Mouse (Mus musculus): ENCODE measurements around the gene Qsox1. TPM values are rescaled to one million over a fixed set of nuclear protein-coding genes. Genes with fewer than 3 reads are reported as not detected.

Gene Qsox1
- polyA plus RNA-seq, 1 experiment: 113 TPM

- TF ChIP-seq POLR2A (IDR thresholded peaks at IDR 0.05; ENCODE audit: control insufficient read depth, low read depth, low read length) (no peak), CTCF (IDR thresholded peaks at IDR 0.05; ENCODE audit: control insufficient read depth, insufficient read depth, insufficient replicate concordance, low read depth, low read length) (peak; percentile 10; the same call in 1 of the 2 replicates)
- peak overlapping the region; percentile 96 for H3K27ac ChIP-seq (ENCODE audit: control insufficient read depth, insufficient read depth, low read depth, low read length)
- no peaks in the 10 kb centered on the region; the same call in none of the 2 replicates for H3K36me3 ChIP-seq (ENCODE audit: control insufficient read depth, insufficient read depth, low read length)
- H3K4me3 ChIP-seq (ENCODE audit: control insufficient read depth, low read depth, low read length): peak overlapping the region; percentile 93
- H3K4me1 ChIP-seq (ENCODE audit: control insufficient read depth, insufficient read depth, low read length): peaks cover 9% of the 10 kb centered on the region
- H3K27me3 ChIP-seq (ENCODE audit: control insufficient read depth, insufficient read depth, low read length): no peaks in the 10 kb centered on the region
Measured at GRCm38 (mm10) chr1:155811995-155812580, 601 bp downstream of the Qsox1 start.

GRCm38 (mm10) chr1:155810616-155811015 lies 2.1 kb downstream of the Qsox1 start:
- H3K4me3 ChIP-seq (ENCODE audit: control insufficient read depth, low read depth, low read length): peak overlapping the region; percentile 35; the same call in 1 of the 2 replicates
- TF ChIP-seq POLR2A (IDR thresholded peaks at IDR 0.05; ENCODE audit: control insufficient read depth, low read depth, low read length) (no peak), CTCF (IDR thresholded peaks at IDR 0.05; ENCODE audit: control insufficient read depth, insufficient read depth, insufficient replicate concordance, low read depth, low read length) (no peak)
- no peak overlapping the region for H3K27ac ChIP-seq (ENCODE audit: control insufficient read depth, insufficient read depth, low read depth, low read length)

GRCm38 (mm10) chr1:155809706-155810442 lies 2.8 kb downstream of the Qsox1 start:
- no peak overlapping the region for H3K27ac ChIP-seq (ENCODE audit: control insufficient read depth, insufficient read depth, low read depth, low read length)
- peaks cover 9% of the 10 kb centered on the region for H3K4me1 ChIP-seq (ENCODE audit: control insufficient read depth, insufficient read depth, low read length)
- H3K36me3 ChIP-seq (ENCODE audit: control insufficient read depth, insufficient read depth, low read length): no peaks in the 10 kb centered on the region; the same call in none of the 2 replicates
- no peaks in the 10 kb centered on the region for H3K27me3 ChIP-seq (ENCODE audit: control insufficient read depth, insufficient read depth, low read length)
- no peak for TF ChIP-seq CTCF (IDR thresholded peaks at IDR 0.05; ENCODE audit: control insufficient read depth, insufficient read depth, insufficient replicate concordance, low read depth, low read length)
- no peak for TF ChIP-seq POLR2A (IDR thresholded peaks at IDR 0.05; ENCODE audit: control insufficient read depth, low read depth, low read length)
- H3K4me3 ChIP-seq (ENCODE audit: control insufficient read depth, low read depth, low read length): peak overlapping the region; percentile 16; the same call in 1 of the 2 replicates

More at GRCm38 (mm10) chr1:155810616-155811015, 2.1 kb downstream of the Qsox1 start:
- H3K36me3 ChIP-seq (ENCODE audit: control insufficient read depth, insufficient read depth, low read length): no peaks in the 10 kb centered on the region; the same call in none of the 2 replicates
- no peaks in the 10 kb centered on the region for H3K27me3 ChIP-seq (ENCODE audit: control insufficient read depth, insufficient read depth, low read length)
- peaks cover 9% of the 10 kb centered on the region for H3K4me1 ChIP-seq (ENCODE audit: control insufficient read depth, insufficient read depth, low read length)

GRCm38 (mm10) chr1:155808261-155808660 lies 4.4 kb downstream of the Qsox1 start:
- Histone ChIP-seq H3K4me3 (ENCODE audit: control insufficient read depth, low read depth, low read length) (no peak overlapping the region), H3K36me3 (ENCODE audit: control insufficient read depth, insufficient read depth, low read length) (no peaks in the 10 kb centered on the region; the same call in none of the 2 replicates), H3K27ac (ENCODE audit: control insufficient read depth, insufficient read depth, low read depth, low read length) (no peak overlapping the region), H3K4me1 (ENCODE audit: control insufficient read depth, insufficient read depth, low read length) (peaks cover 7% of the 10 kb centered on the region), H3K27me3 (ENCODE audit: control insufficient read depth, insufficient read depth, low read length) (no peaks in the 10 kb centered on the region)
- TF ChIP-seq POLR2A (IDR thresholded peaks at IDR 0.05; ENCODE audit: control insufficient read depth, low read depth, low read length): no peak
- no peak for TF ChIP-seq CTCF (IDR thresholded peaks at IDR 0.05; ENCODE audit: control insufficient read depth, insufficient read depth, insufficient replicate concordance, low read depth, low read length)

GRCm38 (mm10) chr1:155805607-155806006 lies 7.1 kb downstream of the Qsox1 start:
- H3K36me3 ChIP-seq (ENCODE audit: control insufficient read depth, insufficient read depth, low read length): peaks cover 2% of the 10 kb centered on the region
- H3K27me3 ChIP-seq (ENCODE audit: control insufficient read depth, insufficient read depth, low read length): no peaks in the 10 kb centered on the region
- H3K27ac ChIP-seq (ENCODE audit: control insufficient read depth, insufficient read depth, low read depth, low read length): no peak overlapping the region
- no peak overlapping the region for H3K4me3 ChIP-seq (ENCODE audit: control insufficient read depth, low read depth, low read length)
- peaks cover 2% of the 10 kb centered on the region for H3K4me1 ChIP-seq (ENCODE audit: control insufficient read depth, insufficient read depth, low read length)
- TF ChIP-seq POLR2A (IDR thresholded peaks at IDR 0.05; ENCODE audit: control insufficient read depth, low read depth, low read length): no peak
- TF ChIP-seq CTCF (IDR thresholded peaks at IDR 0.05; ENCODE audit: control insufficient read depth, insufficient read depth, insufficient replicate concordance, low read depth, low read length): no peak

- no peak for TF ChIP-seq POLR2A (IDR thresholded peaks at IDR 0.05; ENCODE audit: control insufficient read depth, low read depth, low read length)
- Histone ChIP-seq H3K27me3 (ENCODE audit: control insufficient read depth, insufficient read depth, low read length) (no peaks in the 10 kb centered on the region), H3K27ac (ENCODE audit: control insufficient read depth, insufficient read depth, low read depth, low read length) (no peak overlapping the region), H3K36me3 (ENCODE audit: control insufficient read depth, insufficient read depth, low read length) (peaks cover 2% of the 10 kb centered on the region), H3K4me1 (ENCODE audit: control insufficient read depth, insufficient read depth, low read length) (no peaks in the 10 kb centered on the region; the same call in 1 of the 2 replicates), H3K4me3 (ENCODE audit: control insufficient read depth, low read depth, low read length) (no peak overlapping the region)
Measured at GRCm38 (mm10) chr1:155801014-155801991, 11.4 kb downstream of the Qsox1 start.

All from testis, adult 2 months (tissue).